Mouse (Mus musculus): ENCODE measurements around the gene Msi2. TPM values are rescaled to one million over a fixed set of nuclear protein-coding genes. Genes with fewer than 3 reads are reported as not detected.

Gene Msi2
- polyA plus RNA-seq, 1 experiment from 2014 or later = 16.8 TPM

- Histone ChIP-seq H3K36me3 (0 out of 2 replicates have a peak, but pooled peaks cover 5% of the 10 kb centered on the region), H3K27me3 (ENCODE audit: low read depth, poor library complexity, severe bottlenecking) (0 out of 2 replicates have a peak, but pooled peaks cover 6% of the 10 kb centered on the region), H3K27ac (0 out of 2 replicates have a peak overlapping the region, but pooled peaks have one; percentile 23), H3K4me1 (peaks cover 37% of the 10 kb centered on the region), H3K9me3 (replicated peaks) (no peaks in the 10 kb centered on the region), H3K4me3 (no peak overlapping the region)
- DNase-seq (ENCODE audit: low spot score) = no peak
- WGBS = 70% methylated on average over 13 of the region's 13 CpGs
Measured at GRCm38 (mm10) chr11:88720261-88721143, 2.2 kb upstream of the Msi2 start.

GRCm38 (mm10) chr11:88719601-88720000 lies 1.3 kb upstream of the Msi2 start:
- Histone ChIP-seq H3K27me3 (ENCODE audit: low read depth, poor library complexity, severe bottlenecking) (0 out of 2 replicates have a peak, but pooled peaks cover 6% of the 10 kb centered on the region), H3K27ac (no peak overlapping the region), H3K4me1 (peaks cover 46% of the 10 kb centered on the region), H3K9me3 (replicated peaks) (no peaks in the 10 kb centered on the region), H3K4me3 (peak overlapping the region; percentile 99; the same call in 1 of the 2 replicates), H3K36me3 (peaks cover 13% of the 10 kb centered on the region)
- WGBS = 79% methylated on average over 3 of the region's 3 CpGs
- DNase-seq (ENCODE audit: low spot score) = no peak

GRCm38 (mm10) chr11:88718766-88719595 lies 668 bp upstream of the Msi2 start:
- H3K27me3 ChIP-seq (ENCODE audit: low read depth, poor library complexity, severe bottlenecking) = 0 out of 2 replicates have a peak, but pooled peaks cover 6% of the 10 kb centered on the region
- DNase-seq (ENCODE audit: low spot score) = no peak
- H3K9me3 ChIP-seq (replicated peaks) = no peaks in the 10 kb centered on the region
- H3K36me3 ChIP-seq = peaks cover 16% of the 10 kb centered on the region
- peaks cover 51% of the 10 kb centered on the region for H3K4me1 ChIP-seq
- H3K4me3 ChIP-seq = peak overlapping the region; percentile 99
- WGBS = 5% methylated on average over 38 of the region's 38 CpGs
- peak overlapping the region; percentile 99 for H3K27ac ChIP-seq

GRCm38 (mm10) chr11:88717644-88718049 lies 666 bp downstream of the Msi2 start:
- Histone ChIP-seq H3K9me3 (replicated peaks) (no peaks in the 10 kb centered on the region), H3K27ac (peak overlapping the region; percentile 99), H3K4me1 (peaks cover 58% of the 10 kb centered on the region), H3K27me3 (ENCODE audit: low read depth, poor library complexity, severe bottlenecking) (0 out of 2 replicates have a peak, but pooled peaks cover 6% of the 10 kb centered on the region), H3K36me3 (peaks cover 25% of the 10 kb centered on the region), H3K4me3 (peak overlapping the region; percentile 99)
- WGBS = under 1% methylated on average over 38 of the region's 38 CpGs
- DNase-seq (ENCODE audit: low spot score) = peak; percentile 70

GRCm38 (mm10) chr11:88717016-88717643 lies 1.2 kb downstream of the Msi2 start:
- Histone ChIP-seq H3K9me3 (replicated peaks) (no peaks in the 10 kb centered on the region), H3K4me3 (peak overlapping the region; percentile 99), H3K27ac (peak overlapping the region; percentile 99), H3K27me3 (ENCODE audit: low read depth, poor library complexity, severe bottlenecking) (0 out of 2 replicates have a peak, but pooled peaks cover 6% of the 10 kb centered on the region), H3K4me1 (peaks cover 58% of the 10 kb centered on the region), H3K36me3 (peaks cover 30% of the 10 kb centered on the region)
- no peak for DNase-seq (ENCODE audit: low spot score)
- under 1% methylated on average over 19 of the region's 19 CpGs for WGBS

GRCm38 (mm10) chr11:88716061-88716994 lies 2.0 kb downstream of the Msi2 start:
- WGBS = 1% methylated on average over 23 of the region's 23 CpGs
- Histone ChIP-seq H3K36me3 (peaks cover 38% of the 10 kb centered on the region), H3K4me3 (peak overlapping the region; percentile 99), H3K9me3 (replicated peaks) (no peaks in the 10 kb centered on the region), H3K4me1 (peaks cover 60% of the 10 kb centered on the region), H3K27ac (peak overlapping the region; percentile 99), H3K27me3 (ENCODE audit: low read depth, poor library complexity, severe bottlenecking) (0 out of 2 replicates have a peak, but pooled peaks cover 6% of the 10 kb centered on the region)
- DNase-seq (ENCODE audit: low spot score) = peak; percentile 55

GRCm38 (mm10) chr11:88715299-88715698 lies 3.0 kb downstream of the Msi2 start:
- DNase-seq (ENCODE audit: low spot score) = no peak
- Histone ChIP-seq H3K27ac (no peak overlapping the region), H3K4me1 (peaks cover 51% of the 10 kb centered on the region), H3K4me3 (peak overlapping the region; percentile 99), H3K36me3 (peaks cover 49% of the 10 kb centered on the region), H3K27me3 (ENCODE audit: low read depth, poor library complexity, severe bottlenecking) (no peaks in the 10 kb centered on the region), H3K9me3 (replicated peaks) (no peaks in the 10 kb centered on the region)
- WGBS = 30% methylated on average over 7 of the region's 7 CpGs

GRCm38 (mm10) chr11:88714127-88714526 lies 4.2 kb downstream of the Msi2 start:
- Histone ChIP-seq H3K36me3 (peaks cover 60% of the 10 kb centered on the region), H3K27me3 (ENCODE audit: low read depth, poor library complexity, severe bottlenecking) (no peaks in the 10 kb centered on the region), H3K4me3 (peak overlapping the region; percentile 99; the same call in 1 of the 2 replicates), H3K9me3 (replicated peaks) (no peaks in the 10 kb centered on the region), H3K27ac (no peak overlapping the region), H3K4me1 (peaks cover 57% of the 10 kb centered on the region)
- 82% methylated on average over 7 of the region's 7 CpGs for WGBS
- no peak for DNase-seq (ENCODE audit: low spot score)

- H3K4me1 ChIP-seq = peaks cover 56% of the 10 kb centered on the region
- WGBS = 74% methylated on average over 9 of the region's 9 CpGs
Measured at GRCm38 (mm10) chr11:88713479-88713878, 4.8 kb downstream of the Msi2 start.

GRCm38 (mm10) chr11:88709876-88710614 lies 8.3 kb downstream of the Msi2 start:
- H3K36me3 ChIP-seq = peaks cover 92% of the 10 kb centered on the region
- no peaks in the 10 kb centered on the region for H3K9me3 ChIP-seq (replicated peaks)
- H3K4me3 ChIP-seq = no peak overlapping the region
- no peak overlapping the region for H3K27ac ChIP-seq
- DNase-seq (ENCODE audit: low spot score) = no peak
- 89% methylated on average over 15 of the region's 15 CpGs for WGBS
- peaks cover 68% of the 10 kb centered on the region for H3K4me1 ChIP-seq
- no peaks in the 10 kb centered on the region for H3K27me3 ChIP-seq (ENCODE audit: low read depth, poor library complexity, severe bottlenecking)

More at GRCm38 (mm10) chr11:88713479-88713878, 4.8 kb downstream of the Msi2 start:
- H3K4me3 ChIP-seq = no peak overlapping the region
- H3K36me3 ChIP-seq = peaks cover 67% of the 10 kb centered on the region
- H3K9me3 ChIP-seq (replicated peaks) = no peaks in the 10 kb centered on the region
- DNase-seq (ENCODE audit: low spot score) = no peak
- no peaks in the 10 kb centered on the region for H3K27me3 ChIP-seq (ENCODE audit: low read depth, poor library complexity, severe bottlenecking)
- no peak overlapping the region for H3K27ac ChIP-seq

GRCm38 (mm10) chr11:88707228-88707775 lies 11.0 kb downstream of the Msi2 start:
- no peak overlapping the region for H3K27ac ChIP-seq
- 56% methylated on average over 11 of the region's 11 CpGs for WGBS
- peaks cover 77% of the 10 kb centered on the region for H3K4me1 ChIP-seq

More at GRCm38 (mm10) chr11:88707228-88707775, 11.0 kb downstream of the Msi2 start:
- H3K9me3 ChIP-seq (replicated peaks) = no peaks in the 10 kb centered on the region
- DNase-seq (ENCODE audit: low spot score) = no peak
- no peak overlapping the region for H3K4me3 ChIP-seq
- H3K36me3 ChIP-seq = peaks cover 95% of the 10 kb centered on the region
- no peaks in the 10 kb centered on the region for H3K27me3 ChIP-seq (ENCODE audit: low read depth, poor library complexity, severe bottlenecking)
